Comparison of ENCODE assay signal across 20 mouse cellular contexts in the genomic region with DNA sequence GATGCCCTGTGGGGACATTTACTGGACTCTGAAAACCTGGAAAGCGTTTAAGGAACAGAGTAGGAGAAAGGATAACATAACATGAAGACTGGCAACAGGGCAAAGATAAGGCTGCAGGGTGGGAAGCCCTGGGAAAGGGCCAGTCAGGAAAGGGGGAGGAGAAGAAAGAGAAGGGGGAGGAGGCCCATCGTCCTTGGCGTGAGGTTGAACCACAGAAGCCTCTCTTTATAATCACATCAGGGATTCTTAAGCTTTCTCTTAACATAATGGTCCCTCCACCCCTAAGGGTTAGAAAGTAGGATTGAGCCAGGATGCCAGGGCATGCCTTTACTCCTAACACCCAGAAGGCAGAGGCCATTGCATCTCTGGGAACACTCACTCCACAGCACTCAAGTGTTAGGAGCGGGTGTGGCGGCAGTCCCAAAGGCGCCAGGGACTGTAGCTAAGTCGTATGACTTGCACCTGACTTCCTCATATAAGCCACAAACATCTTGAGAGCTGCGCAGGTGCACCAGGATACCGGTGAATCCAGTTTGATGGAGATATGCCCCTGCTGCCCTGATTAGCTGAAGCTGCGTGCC. TPM values are rescaled to one million over a fixed set of nuclear protein-coding genes. Genes with fewer than 3 reads are reported as not detected.
DNase-seq lines count a peak whose midpoint lies in the region; ATAC-seq and TF ChIP-seq lines count a peak whose summit lies in the region.
"Not testable (repeated sequence)": the region's sequence is repeated elsewhere in the genome, so short reads cannot be mapped to it uniquely, and the experiment has no call there.
"Had no signal": no experiment of that assay in that cellular context is flagged by ENCODE, and none has a peak within 500 bp of the region (broad histone marks: within the 10 kb centered on the region; RNA-seq: fewer than 3 reads in every experiment).

No protein-coding gene starts in this region.

- 55% methylated on average over 10 of the region's 10 CpGs for WGBS in lung, adult 2 months
- WGBS in lung, postnatal 0 days = 57% methylated on average over 8 of the region's 10 CpGs
- WGBS in stomach, postnatal 0 days = 68% methylated on average over 8 of the region's 10 CpGs

- H3K27ac ChIP-seq in lung, postnatal 0 days (ENCODE audit: low read length) = peak overlapping the region; percentile 71; the same call in 1 of the 2 replicates
- H3K27ac ChIP-seq in stomach, postnatal 0 days (replicated peaks) = not testable (repeated sequence)

- H3K27me3 ChIP-seq in lung, postnatal 0 days (replicated peaks; ENCODE audit: insufficient read depth, low read length); stomach, postnatal 0 days (ENCODE audit: control insufficient read depth, insufficient read depth, low read length): not testable (repeated sequence)

- not testable (repeated sequence) for TF ChIP-seq EP300 in lung, postnatal 0 days (IDR thresholded peaks at IDR 0.05); stomach, postnatal 0 days (optimal IDR thresholded peaks at IDR 0.05)

- not testable (repeated sequence) for H3K4me2 ChIP-seq in lung, postnatal 0 days (replicated peaks; ENCODE audit: low read depth, low read length); stomach, postnatal 0 days (replicated peaks; ENCODE audit: low read depth)

- not testable (repeated sequence) for H3K9me3 ChIP-seq in lung, postnatal 0 days (ENCODE audit: low read length); stomach, postnatal 0 days (ENCODE audit: control insufficient read depth, low read length)

- H3K9ac ChIP-seq in lung, postnatal 0 days (replicated peaks; ENCODE audit: low read depth); stomach, postnatal 0 days (ENCODE audit: low read length): not testable (repeated sequence)

- H3K4me3 ChIP-seq in lung, adult 2 months (replicated peaks; ENCODE audit: extremely low read depth, low read depth, low read length); lung, postnatal 0 days (ENCODE audit: low read depth, low read length); stomach, postnatal 0 days (ENCODE audit: low read depth, low read length): not testable (repeated sequence)

- peak; percentile 73 for DNase-seq in ES-CJ7 (ENCODE audit: low read depth, low spot score)
- DNase-seq in ZHBTc4 (ENCODE audit: low read depth, low spot score) = peak; percentile 76
- DNase-seq in lung, adult 2 months = peak; percentile 46
- peak; percentile 57 for DNase-seq in lung, postnatal 0 days (ENCODE audit: low spot score)
- DNase-seq in lung, postnatal 25 days (ENCODE audit: low spot score) = peak; percentile 69
- DNase-seq in stomach, postnatal 0 days (ENCODE audit: low spot score) = not testable (repeated sequence)

- TF ChIP-seq CTCF in lung, adult 2 months (IDR thresholded peaks at IDR 0.05; ENCODE audit: insufficient read depth, low read length); lung, postnatal 0 days (IDR thresholded peaks at IDR 0.05); stomach, postnatal 0 days (IDR thresholded peaks at IDR 0.05; ENCODE audit: low read depth): not testable (repeated sequence)

- H3K36me3 ChIP-seq in lung, postnatal 0 days (ENCODE audit: insufficient read depth, low read length); stomach, postnatal 0 days (ENCODE audit: control insufficient read depth, insufficient read depth, low read length): not testable (repeated sequence)

- not testable (repeated sequence) for TF ChIP-seq POLR2A in lung, adult 2 months (IDR thresholded peaks at IDR 0.05; ENCODE audit: borderline replicate concordance, extremely low read depth, low read depth, low read length)

- H3K4me1 ChIP-seq in lung, adult 2 months (ENCODE audit: control insufficient read depth, insufficient read depth, low read length); lung, postnatal 0 days (ENCODE audit: insufficient read depth, low read depth, low read length); stomach, postnatal 0 days (replicated peaks; ENCODE audit: control insufficient read depth, insufficient read depth): not testable (repeated sequence)

- peak; percentile 93 for ATAC-seq in lung, postnatal 0 days
- ATAC-seq in stomach, postnatal 0 days (ENCODE audit: low FRiP score, low TSS enrichment) = peak; percentile 63; the same call in 1 of the 2 replicates

RNA-seq across cellular contexts. Expression of a gene that starts 1.2 kb away (rescaled TPM):
- 0.40 and 0.49 TPM in 2 replicates for polyA plus RNA-seq in lung, adult 2 months (2012; rRNA removed)
- polyA plus RNA-seq in lung, postnatal 0 days (2015; fragmentation: Nextera tagmentation; extraction: Ambion mirVana) = 1.8 and 2.0 TPM in 2 replicates
- polyA plus RNA-seq in stomach, postnatal 0 days (2015; fragmentation: Nextera tagmentation; extraction: Ambion mirVana) = 0.36 and 2.0 TPM in 2 replicates
- polyA plus RNA-seq: activated CD4-positive, CD25-positive, alpha-beta regulatory T cell, adult 4 months; brain, embryonic 14.5 days; cortical plate, adult 2 months; embryonic facial prominence, embryonic 10.5 days; erythroblast, embryonic 14.5 days; forebrain, embryonic 12.5 days; forebrain, embryonic 15.5 days; G1E; heart, adult 2 months; heart, embryonic 13.5 days; heart, embryonic 16.5 days; hindbrain, embryonic 14.5 days; inflammation-experienced regulatory T-cells, adult 6 months had no signal

RNA-seq across cellular contexts. Expression of a gene that starts 8.6 kb away (rescaled TPM):
- polyA plus RNA-seq in lung, adult 2 months (2012; rRNA removed) = 2.1 and 3.3 TPM in 2 replicates
- polyA plus RNA-seq in lung, postnatal 0 days (2015; fragmentation: Nextera tagmentation; extraction: Ambion mirVana) = 10.8 and 13.1 TPM in 2 replicates
- 9.1 and 9.3 TPM in 2 replicates for polyA plus RNA-seq in stomach, postnatal 0 days (2015; fragmentation: Nextera tagmentation; extraction: Ambion mirVana)

RNA-seq across cellular contexts. Expression of a gene that starts 8.7 kb away (rescaled TPM):
- polyA plus RNA-seq in lung, adult 2 months (2012; rRNA removed) = 59.5 and 77.6 TPM in 2 replicates
- 173 and 177 TPM in 2 replicates for polyA plus RNA-seq in lung, postnatal 0 days (2015; fragmentation: Nextera tagmentation; extraction: Ambion mirVana)
- polyA plus RNA-seq in stomach, postnatal 0 days (2015; fragmentation: Nextera tagmentation; extraction: Ambion mirVana) = 230 and 233 TPM in 2 replicates

RNA-seq across cellular contexts. Expression of a gene that starts 33.7 kb away (rescaled TPM):
- 8.2 and 14.5 TPM in 2 replicates for polyA plus RNA-seq in lung, adult 2 months (2012; rRNA removed)
- polyA plus RNA-seq in lung, postnatal 0 days (2015; fragmentation: Nextera tagmentation; extraction: Ambion mirVana) = 3.9 and 4.9 TPM in 2 replicates
- polyA plus RNA-seq in stomach, postnatal 0 days (2015; fragmentation: Nextera tagmentation; extraction: Ambion mirVana) = 19.4 and 27.0 TPM in 2 replicates
- polyA plus RNA-seq: activated CD4-positive, CD25-positive, alpha-beta regulatory T cell, adult 4 months; cortical plate, adult 2 months; erythroblast, embryonic 14.5 days; G1E; inflammation-experienced regulatory T-cells, adult 6 months; Patski had no signal

RNA-seq across cellular contexts. Expression of a gene that starts 36.6 kb away (rescaled TPM):
- polyA plus RNA-seq in lung, adult 2 months (2012; rRNA removed) = 148 and 183 TPM in 2 replicates
- 273 and 278 TPM in 2 replicates for polyA plus RNA-seq in lung, postnatal 0 days (2015; fragmentation: Nextera tagmentation; extraction: Ambion mirVana)
- 161 and 166 TPM in 2 replicates for polyA plus RNA-seq in stomach, postnatal 0 days (2015; fragmentation: Nextera tagmentation; extraction: Ambion mirVana)
